Mouse (Mus musculus) heart, embryonic 12.5 days (tissue): ENCODE measurements around the gene Pygo1. TPM values are rescaled to one million over a fixed set of nuclear protein-coding genes. Genes with fewer than 3 reads are reported as not detected.

Source experiments
- ATAC-seq: fragments of 200-750 bp; cut with Nextera tagmentation; 2 replicates; pipeline ENCODE4 v1.8.0; 2017; ENCODE audit warnings: moderate TSS enrichment, moderate library complexity; ENCODE audit not compliant: insufficient number of reproducible peaks, low FRiP score
- H3K27ac ChIP-seq: fragments of 300-500 bp; sonication (generic); 2 replicates; pipeline ENCODE4 v1.5.1; 2016; ENCODE audit warnings: mild to moderate bottlenecking, moderate library complexity; ENCODE audit not compliant: poor library complexity, severe bottlenecking
- H3K27me3 ChIP-seq: fragments of 300-500 bp; sonication (generic); replicated peaks from 2 replicates; pipeline ENCODE4 v1.6.1; 2016; ENCODE audit warnings: mild to moderate bottlenecking, moderate library complexity
- H3K36me3 ChIP-seq: fragments of 300-500 bp; sonication (generic); 2 replicates; pipeline ENCODE4 v1.6.1; 2016; ENCODE audit warnings: mild to moderate bottlenecking, moderate library complexity
- H3K4me1 ChIP-seq: fragments of 300-500 bp; sonication (generic); replicated peaks from 2 replicates; pipeline ENCODE4 v1.6.1; 2016; ENCODE audit warnings: mild to moderate bottlenecking
- H3K4me2 ChIP-seq: fragments of 300-500 bp; sonication (generic); 2 replicates; pipeline ENCODE4 v1.6.1; 2016; ENCODE audit warnings: mild to moderate bottlenecking, moderate library complexity
- H3K4me3 ChIP-seq: fragments of 300-500 bp; sonication (generic); 2 replicates; pipeline ENCODE4 v1.5.1; 2016; ENCODE audit warnings: mild to moderate bottlenecking
- H3K9ac ChIP-seq: fragments of 300-500 bp; sonication (generic); 2 replicates; pipeline ENCODE4 v1.6.1; 2016; ENCODE audit warnings: mild to moderate bottlenecking, moderate library complexity
- H3K9me3 ChIP-seq: fragments of 300-500 bp; sonication (generic); replicated peaks from 2 replicates; pipeline ENCODE4 v1.6.1; 2016; ENCODE audit warnings: mild to moderate bottlenecking, moderate library complexity
- WGBS: fragments of 180-500 bp; shearing (Covaris S2); methylation state at CpG from one replicate; pipeline ENCODE4 v1.1.7; 2016; 5-methylcytosine and 5-hydroxymethylcytosine counted together
- polyA plus RNA-seq: library from polyadenylated mRNA; unstranded; fragments of >200 nt; fragmentation: Nextera tagmentation; extraction: Ambion mirVana; gene quantifications from 2 replicates; pipeline ENCODE4 v1.2.1, GENCODE M21; 2016

Gene Pygo1
- polyA plus RNA-seq, 1 experiment from 2014 or later: 2.9 TPM

GRCm38 (mm10) chr9:72892761-72893160 lies 32.7 kb upstream of the Pygo1 start:
- Histone ChIP-seq H3K4me2 (no peak overlapping the region), H3K9ac (no peak overlapping the region), H3K4me1 (no peaks in the 10 kb centered on the region), H3K36me3 (peaks cover 41% of the 10 kb centered on the region), H3K9me3 (peaks cover 5% of the 10 kb centered on the region; the same call in 1 of the 2 replicates), H3K4me3 (no peak overlapping the region), H3K27ac (no peak overlapping the region), H3K27me3 (no peaks in the 10 kb centered on the region)
- WGBS: 84% methylated on average over 5 of the region's 5 CpGs
- ATAC-seq: no peak

- Histone ChIP-seq H3K27ac (no peak overlapping the region), H3K27me3 (no peaks in the 10 kb centered on the region), H3K36me3 (peaks cover 41% of the 10 kb centered on the region), H3K4me3 (no peak overlapping the region), H3K4me1 (no peaks in the 10 kb centered on the region), H3K4me2 (no peak overlapping the region), H3K9me3 (peaks cover 5% of the 10 kb centered on the region; the same call in 1 of the 2 replicates), H3K9ac (no peak overlapping the region)
- 94% methylated on average over 6 of the region's 6 CpGs for WGBS
- ATAC-seq: no peak
These were observed 30.6 kb upstream of the Pygo1 start for GRCm38 (mm10) chr9:72894796-72895352.

- no peaks in the 10 kb centered on the region for H3K27me3 ChIP-seq
- peaks cover 13% of the 10 kb centered on the region for H3K4me1 ChIP-seq
- no peak for ATAC-seq
- H3K36me3 ChIP-seq: peaks cover 21% of the 10 kb centered on the region
- no peak overlapping the region for H3K9ac ChIP-seq
- no peak overlapping the region for H3K4me3 ChIP-seq
- no peaks in the 10 kb centered on the region for H3K9me3 ChIP-seq
- WGBS: 62% methylated on average over 8 of the region's 8 CpGs
- H3K4me2 ChIP-seq: no peak overlapping the region
- no peak overlapping the region for H3K27ac ChIP-seq
These were observed 23.4 kb upstream of the Pygo1 start for GRCm38 (mm10) chr9:72902057-72902456.

GRCm38 (mm10) chr9:72902611-72903010 lies 22.8 kb upstream of the Pygo1 start:
- H3K9ac ChIP-seq: no peak overlapping the region
- H3K4me2 ChIP-seq: no peak overlapping the region
- no peaks in the 10 kb centered on the region for H3K9me3 ChIP-seq
- no peaks in the 10 kb centered on the region for H3K27me3 ChIP-seq
- 69% methylated on average over 5 of the region's 5 CpGs for WGBS
- peaks cover 26% of the 10 kb centered on the region for H3K36me3 ChIP-seq
- H3K27ac ChIP-seq: no peak overlapping the region
- no peak for ATAC-seq
- no peak overlapping the region for H3K4me3 ChIP-seq
- peaks cover 13% of the 10 kb centered on the region for H3K4me1 ChIP-seq

GRCm38 (mm10) chr9:72906693-72907103 lies 18.7 kb upstream of the Pygo1 start:
- no peaks in the 10 kb centered on the region for H3K9me3 ChIP-seq
- no peak overlapping the region for H3K9ac ChIP-seq
- no peak overlapping the region for H3K4me2 ChIP-seq
- no peak for ATAC-seq
- WGBS: 84% methylated on average over 6 of the region's 6 CpGs
- H3K27ac ChIP-seq: no peak overlapping the region
- no peaks in the 10 kb centered on the region for H3K27me3 ChIP-seq
- H3K4me3 ChIP-seq: no peak overlapping the region
- H3K4me1 ChIP-seq: peaks cover 13% of the 10 kb centered on the region
- peaks cover 48% of the 10 kb centered on the region for H3K36me3 ChIP-seq

- Histone ChIP-seq H3K9me3 (no peaks in the 10 kb centered on the region), H3K4me3 (no peak overlapping the region)
- 77% methylated on average over 2 of the region's 2 CpGs for whole genome bisulfite sequencing
These were observed 14.1 kb upstream of the Pygo1 start for GRCm38 (mm10) chr9:72911381-72911780.

GRCm38 (mm10) chr9:72913551-72913950 lies 11.9 kb upstream of the Pygo1 start:
- Histone ChIP-seq H3K4me1 (peaks cover 6% of the 10 kb centered on the region; the same call in 1 of the 2 replicates), H3K27ac (no peak overlapping the region), H3K9ac (no peak overlapping the region), H3K4me2 (no peak overlapping the region; the same call in 1 of the 2 replicates), H3K27me3 (no peaks in the 10 kb centered on the region), H3K36me3 (peaks cover 23% of the 10 kb centered on the region), H3K9me3 (no peaks in the 10 kb centered on the region), H3K4me3 (no peak overlapping the region)
- ATAC-seq: no peak
- 64% methylated on average over 6 of the region's 6 CpGs for WGBS

More at GRCm38 (mm10) chr9:72911381-72911780, 14.1 kb upstream of the Pygo1 start:
- H3K27ac ChIP-seq: no peak overlapping the region
- H3K9ac ChIP-seq: no peak overlapping the region
- H3K4me2 ChIP-seq: no peak overlapping the region
- H3K36me3 ChIP-seq: peaks cover 44% of the 10 kb centered on the region
- no peak for ATAC-seq
- no peaks in the 10 kb centered on the region for H3K27me3 ChIP-seq
- peaks cover 6% of the 10 kb centered on the region; the same call in 1 of the 2 replicates for H3K4me1 ChIP-seq

GRCm38 (mm10) chr9:72915728-72916127 lies 9.7 kb upstream of the Pygo1 start:
- 46% methylated on average over 7 of the region's 7 CpGs for WGBS
- Histone ChIP-seq H3K9ac (no peak overlapping the region), H3K4me1 (peaks cover 9% of the 10 kb centered on the region; the same call in 1 of the 2 replicates), H3K4me2 (no peak overlapping the region), H3K36me3 (peaks cover 12% of the 10 kb centered on the region; the same call in 1 of the 2 replicates), H3K27me3 (no peaks in the 10 kb centered on the region), H3K4me3 (no peak overlapping the region), H3K27ac (no peak overlapping the region), H3K9me3 (no peaks in the 10 kb centered on the region)
- ATAC-seq: no peak

GRCm38 (mm10) chr9:72923068-72923467 lies 2.4 kb upstream of the Pygo1 start:
- Histone ChIP-seq H3K4me3 (no peak overlapping the region), H3K27ac (no peak overlapping the region), H3K27me3 (peaks cover 37% of the 10 kb centered on the region), H3K36me3 (no peaks in the 10 kb centered on the region), H3K4me1 (peaks cover 8% of the 10 kb centered on the region; the same call in 1 of the 2 replicates), H3K9ac (no peak overlapping the region), H3K4me2 (no peak overlapping the region), H3K9me3 (no peaks in the 10 kb centered on the region)
- 83% methylated on average over 3 of the region's 3 CpGs for WGBS
- ATAC-seq: no peak

GRCm38 (mm10) chr9:72925935-72926258 lies 452 bp downstream of the Pygo1 start:
- H3K9ac ChIP-seq: peak overlapping the region; percentile 93
- 4% methylated on average over 20 of the region's 20 CpGs for WGBS
- peak; percentile 43; the same call in 1 of the 2 replicates for ATAC-seq
- H3K27ac ChIP-seq: peak overlapping the region; percentile 46; the same call in 1 of the 2 replicates
- H3K36me3 ChIP-seq: no peaks in the 10 kb centered on the region
- H3K4me1 ChIP-seq: peaks cover 6% of the 10 kb centered on the region; the same call in 1 of the 2 replicates
- peaks cover 39% of the 10 kb centered on the region for H3K27me3 ChIP-seq
- H3K9me3 ChIP-seq: no peaks in the 10 kb centered on the region
- H3K4me3 ChIP-seq: peak overlapping the region; percentile 91
- peak overlapping the region; percentile 96 for H3K4me2 ChIP-seq

GRCm38 (mm10) chr9:72931166-72931790 lies 5.8 kb downstream of the Pygo1 start:
- WGBS: 75% methylated on average over 13 of the region's 13 CpGs
- H3K4me3 ChIP-seq: no peak overlapping the region
- ATAC-seq: no peak
- H3K4me2 ChIP-seq: no peak overlapping the region
- no peaks in the 10 kb centered on the region for H3K9me3 ChIP-seq
- H3K4me1 ChIP-seq: no peaks in the 10 kb centered on the region
- peaks cover 19% of the 10 kb centered on the region for H3K27me3 ChIP-seq
- H3K36me3 ChIP-seq: 0 out of 2 replicates have a peak, but pooled peaks cover 6% of the 10 kb centered on the region
- no peak overlapping the region for H3K9ac ChIP-seq
- no peak overlapping the region for H3K27ac ChIP-seq
